Mouse (Mus musculus) heart, postnatal 0 days (tissue): ENCODE data around the gene Ptprm. TPM values are rescaled to one million over a fixed set of nuclear protein-coding genes. Genes with fewer than 3 reads are reported as not detected.

Experiments
- ATAC-seq: fragments of 200-750 bp; cut with Nextera tagmentation; 2 replicates; pipeline ENCODE4 v1.8.0; 2017; ENCODE audit warnings: low read depth, moderate number of reproducible peaks, moderate library complexity; ENCODE audit not compliant: insufficient read depth
- DNase-seq: peaks from one replicate; pipeline ENCODE4 v3.0.0-alpha.2; 2016; ENCODE audit warnings: low spot score
- H3K27ac ChIP-seq: fragments of 300-500 bp; sonication (generic); 2 replicates; pipeline ENCODE4 v1.5.1; 2014; ENCODE audit warnings: low read depth, mild to moderate bottlenecking
- H3K27me3 ChIP-seq: fragments of 300-500 bp; sonication (generic); 2 replicates; pipeline ENCODE4 v1.6.1; 2014; ENCODE audit warnings: low read length, mixed read lengths; ENCODE audit not compliant: control insufficient read depth, insufficient read depth
- H3K36me3 ChIP-seq: fragments of 300-500 bp; sonication (generic); replicated peaks from 2 replicates; pipeline ENCODE4 v1.6.1; 2014; ENCODE audit warnings: low read length, mixed read lengths; ENCODE audit not compliant: control insufficient read depth, insufficient read depth
- H3K4me1 ChIP-seq: fragments of 300-500 bp; sonication (generic); 2 replicates; pipeline ENCODE4 v1.6.1; 2014; ENCODE audit warnings: antibody characterized with exemption; ENCODE audit not compliant: control insufficient read depth, insufficient read depth
- H3K4me2 ChIP-seq: fragments of 300-500 bp; sonication (generic); 2 replicates; pipeline ENCODE4 v1.6.1; 2014; ENCODE audit warnings: low read depth, mild to moderate bottlenecking, low read length, moderate library complexity
- H3K4me3 ChIP-seq: fragments of 300-500 bp; sonication (generic); 2 replicates; pipeline ENCODE4 v1.5.1; 2014; ENCODE audit warnings: low read depth, low read length
- H3K9ac ChIP-seq: fragments of 300-500 bp; sonication (generic); replicated peaks from 2 replicates; pipeline ENCODE4 v1.6.1; 2014; ENCODE audit warnings: low read depth, low read length, mixed read lengths
- H3K9me3 ChIP-seq: fragments of 300-500 bp; sonication (generic); replicated peaks from 2 replicates; pipeline ENCODE4 v1.6.1; 2016; ENCODE audit warnings: low read length; ENCODE audit not compliant: control insufficient read depth
- CTCF ChIP-seq: IDR thresholded peaks from 2 replicates; pipeline ENCODE4 v1.5.1; 2016; ENCODE audit warnings: antibody characterized with exemption, control low read depth, low read depth
- EP300 ChIP-seq: IDR thresholded peaks from 2 replicates; pipeline ENCODE4 v1.6.1; 2016; ENCODE audit warnings: antibody characterized with exemption, low read depth
- WGBS: fragments of 180-500 bp; shearing (Covaris S2); extraction: QIAGEN DNeasy Blood & Tissue Kit; methylation state at CpG from one replicate; pipeline ENCODE4 v1.1.7; 2014; 5-methylcytosine and 5-hydroxymethylcytosine counted together
- polyA plus RNA-seq: library from polyadenylated mRNA; unstranded; fragments of >200 nt; fragmentation: Nextera tagmentation; extraction: Ambion mirVana; gene quantifications from 2 replicates; pipeline ENCODE4 v1.2.1, GENCODE M21; 2015
- total RNA-seq: library from RNA; depleted of rRNA; stranded (reverse); fragments of >200 nt; gene quantifications from 2 replicates; pipeline ENCODE4 v1.2.3, GENCODE M21; 2014; ENCODE audit warnings: low replicate concordance

The Ptprm gene
- total and polyA plus RNA-seq, 2 experiments from 2014 or later: 11.9 to 48.0 TPM

DNA sequence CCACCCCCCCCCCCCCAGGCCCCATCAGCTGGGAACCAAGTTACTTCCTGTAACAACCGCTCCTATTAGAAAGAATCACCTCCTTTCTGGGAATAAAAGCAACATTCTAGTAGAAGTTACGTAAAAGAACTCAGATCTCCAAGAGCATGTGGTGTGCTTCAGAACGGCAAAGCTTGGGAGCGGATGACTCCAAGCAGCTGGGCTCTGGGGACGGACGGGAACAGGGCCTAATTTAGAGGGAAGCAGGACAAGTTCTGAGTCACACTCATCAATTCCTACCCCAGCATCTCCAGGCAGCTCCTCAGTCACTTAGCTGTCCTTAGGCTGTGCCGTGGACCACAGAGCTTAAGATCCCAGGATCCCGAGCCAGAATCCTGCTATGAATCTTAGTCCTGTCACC lies 602.5 kb downstream of the Ptprm start:
- no peaks in the 10 kb centered on the region for H3K27me3 ChIP-seq
- H3K9ac ChIP-seq: no peak overlapping the region
- no peaks in the 10 kb centered on the region; the same call in 1 of the 2 replicates for H3K4me1 ChIP-seq
- TF ChIP-seq EP300: no peak
- TF ChIP-seq CTCF: no peak
- 88% methylated on average over 8 of the region's 8 CpGs for WGBS
- H3K9me3 ChIP-seq: no peaks in the 10 kb centered on the region
- H3K27ac ChIP-seq: no peak overlapping the region
- ATAC-seq (no peak), DNase-seq (no peak)
- H3K4me3 ChIP-seq: no peak overlapping the region
- no peak overlapping the region for H3K4me2 ChIP-seq
- no peaks in the 10 kb centered on the region for H3K36me3 ChIP-seq

DNA sequence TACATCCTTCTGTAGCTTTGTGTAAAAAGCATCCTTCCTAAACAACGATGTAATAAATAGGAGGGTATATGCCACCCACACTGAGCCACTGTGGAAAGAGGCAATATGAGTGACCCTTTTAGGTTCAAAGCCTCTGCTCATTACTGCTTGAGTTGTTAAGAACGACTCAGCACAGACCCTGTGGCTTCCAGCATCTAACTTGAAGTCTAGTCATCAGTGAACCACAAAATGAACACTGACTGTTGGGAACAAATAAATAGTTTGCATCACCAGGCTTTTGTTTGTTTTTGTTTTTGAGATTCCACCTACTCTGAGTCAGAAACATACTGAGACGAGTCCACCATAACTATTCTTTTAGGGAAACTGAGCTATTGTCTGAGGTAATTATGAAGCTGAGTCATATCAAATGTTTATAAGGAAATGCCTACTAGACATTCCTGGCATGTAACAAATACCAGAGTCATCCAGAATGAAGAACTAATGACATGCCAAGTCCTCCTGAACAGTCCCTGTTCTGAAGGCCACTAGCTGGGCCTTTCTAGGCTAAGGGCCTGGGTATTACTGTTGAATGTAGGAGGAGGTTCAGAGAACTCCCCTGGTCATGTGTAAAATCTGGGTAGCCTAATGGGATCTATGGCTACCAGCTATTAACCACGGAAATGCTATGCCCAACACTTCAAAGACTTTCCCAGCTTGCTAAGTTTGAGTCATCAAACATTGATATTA lies 603.6 kb downstream of the Ptprm start:
- DNase-seq (no peak), ATAC-seq (no peak)
- no peaks in the 10 kb centered on the region for H3K27me3 ChIP-seq
- H3K36me3 ChIP-seq: no peaks in the 10 kb centered on the region
- no peak overlapping the region for H3K4me3 ChIP-seq
- H3K4me2 ChIP-seq: no peak overlapping the region
- WGBS: 71% methylated on average over 4 of the region's 4 CpGs
- no peak for TF ChIP-seq EP300
- no peak for TF ChIP-seq CTCF
- H3K9me3 ChIP-seq: no peaks in the 10 kb centered on the region
- no peaks in the 10 kb centered on the region; the same call in 1 of the 2 replicates for H3K4me1 ChIP-seq
- no peak overlapping the region for H3K27ac ChIP-seq
- H3K9ac ChIP-seq: no peak overlapping the region

- no peak overlapping the region for H3K4me2 ChIP-seq
- H3K36me3 ChIP-seq: no peaks in the 10 kb centered on the region
- 81% methylated on average over 7 of the region's 7 CpGs for WGBS
- no peak overlapping the region for H3K27ac ChIP-seq
- no peak overlapping the region for H3K4me3 ChIP-seq
- H3K9me3 ChIP-seq: no peaks in the 10 kb centered on the region
- no peaks in the 10 kb centered on the region for H3K27me3 ChIP-seq
- DNase-seq (no peak), ATAC-seq (no peak)
- no peak overlapping the region for H3K9ac ChIP-seq
- no peak for TF ChIP-seq EP300
- no peak for TF ChIP-seq CTCF
- H3K4me1 ChIP-seq: no peaks in the 10 kb centered on the region; the same call in 1 of the 2 replicates
These were observed 604.3 kb downstream of the Ptprm start for GRCm38 (mm10) chr17:66749976-66750375.

- Histone ChIP-seq H3K9ac (no peak overlapping the region), H3K4me1 (no peaks in the 10 kb centered on the region; the same call in 1 of the 2 replicates), H3K27me3 (no peaks in the 10 kb centered on the region), H3K9me3 (no peaks in the 10 kb centered on the region), H3K4me3 (no peak overlapping the region), H3K27ac (no peak overlapping the region), H3K36me3 (no peaks in the 10 kb centered on the region), H3K4me2 (no peak overlapping the region)
- DNase-seq (no peak), ATAC-seq (no peak)
- WGBS: 83% methylated on average over 8 of the region's 8 CpGs
- TF ChIP-seq EP300: no peak
These were observed 607.8 kb downstream of the Ptprm start for GRCm38 (mm10) chr17:66746506-66746905.

GRCm38 (mm10) chr17:66743321-66743720 lies 610.9 kb downstream of the Ptprm start:
- TF ChIP-seq EP300: no peak
- TF ChIP-seq CTCF: no peak

DNA sequence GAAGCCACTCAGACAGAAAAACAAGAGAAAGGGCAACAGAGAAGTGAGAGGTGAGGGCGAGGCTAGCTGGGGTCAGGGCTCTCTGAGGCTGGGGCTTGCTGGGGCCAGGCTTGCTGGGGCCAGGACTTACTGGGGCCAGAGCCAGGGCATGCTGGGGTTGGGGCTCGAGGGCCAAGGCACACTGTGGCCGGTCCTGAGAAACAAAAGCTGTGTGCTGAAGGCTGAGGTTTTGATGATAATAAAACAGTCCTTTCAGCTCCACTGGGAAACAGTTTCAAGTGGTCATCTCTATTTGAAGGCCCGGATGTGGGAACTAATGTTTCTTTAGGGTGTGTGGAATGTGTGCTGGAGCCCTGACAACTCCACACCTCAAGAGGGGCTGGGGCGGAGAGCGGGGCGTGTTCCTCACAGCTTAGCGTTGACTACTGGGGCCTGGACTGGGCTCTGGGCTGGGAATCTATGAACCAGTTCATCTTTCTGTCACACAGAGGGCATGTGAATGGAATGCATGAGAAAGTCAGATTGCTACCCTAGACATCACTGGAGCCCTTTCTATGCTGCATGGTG lies 615.4 kb downstream of the Ptprm start:
- Histone ChIP-seq H3K9me3 (no peaks in the 10 kb centered on the region), H3K36me3 (no peaks in the 10 kb centered on the region), H3K9ac (no peak overlapping the region), H3K4me2 (no peak overlapping the region), H3K27me3 (no peaks in the 10 kb centered on the region), H3K4me1 (no peaks in the 10 kb centered on the region), H3K4me3 (no peak overlapping the region), H3K27ac (no peak overlapping the region)
- no peak for ATAC-seq
- WGBS: 48% methylated on average over 8 of the region's 8 CpGs
- no peak for TF ChIP-seq CTCF
- DNase-seq: no peak

More at GRCm38 (mm10) chr17:66743321-66743720, 610.9 kb downstream of the Ptprm start:
- no peak for ATAC-seq
- Histone ChIP-seq H3K27ac (no peak overlapping the region), H3K9ac (no peak overlapping the region), H3K4me2 (no peak overlapping the region), H3K9me3 (no peaks in the 10 kb centered on the region), H3K27me3 (no peaks in the 10 kb centered on the region), H3K36me3 (no peaks in the 10 kb centered on the region), H3K4me1 (no peaks in the 10 kb centered on the region), H3K4me3 (no peak overlapping the region)
- DNase-seq: no peak
- WGBS: 68% methylated on average over 7 of the region's 7 CpGs
